Mouse (Mus musculus): Measurements from ENCODE around the gene Itgb3.
A peak's percentile ranks its signal among the peaks of the same experiment; 100 is the strongest.

The Itgb3 gene

DNA sequence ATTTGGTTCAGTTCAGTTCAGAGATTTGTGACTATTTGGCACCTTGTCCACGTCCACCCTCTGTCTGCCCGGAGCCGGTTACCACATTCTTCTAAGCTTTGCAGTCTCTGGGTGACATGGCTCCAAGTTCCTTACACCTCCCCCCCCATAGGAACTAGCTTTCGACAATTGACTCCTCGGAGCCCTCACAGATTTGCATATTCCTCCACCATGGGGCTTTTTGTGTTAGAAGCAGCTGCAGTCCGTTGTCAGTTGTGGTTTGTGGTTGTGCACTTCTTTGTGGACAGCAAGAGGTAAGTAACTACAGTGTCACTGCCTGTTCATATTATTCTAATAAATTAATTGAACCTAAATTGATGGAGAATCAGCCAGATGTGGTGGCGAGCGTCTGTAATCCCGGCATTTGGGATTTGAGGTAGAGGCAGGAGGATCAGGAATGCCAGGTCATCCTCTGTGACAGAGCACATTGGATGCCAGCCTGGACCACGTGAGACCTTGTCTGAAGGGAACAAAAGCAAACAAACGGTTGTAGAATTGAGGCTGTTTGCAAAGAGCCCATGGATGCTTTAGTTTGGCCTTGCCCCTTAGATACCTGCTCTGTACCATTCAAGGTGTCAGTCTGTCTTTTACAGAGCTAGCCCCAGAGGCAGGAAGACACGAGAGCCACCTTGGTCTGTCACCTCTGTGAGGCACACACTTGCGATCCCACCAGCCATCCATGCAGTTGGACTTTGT lies 25.0 kb upstream of the Itgb3 start:
- DNase-seq (ENCODE audit: low spot score), result no peak

DNA sequence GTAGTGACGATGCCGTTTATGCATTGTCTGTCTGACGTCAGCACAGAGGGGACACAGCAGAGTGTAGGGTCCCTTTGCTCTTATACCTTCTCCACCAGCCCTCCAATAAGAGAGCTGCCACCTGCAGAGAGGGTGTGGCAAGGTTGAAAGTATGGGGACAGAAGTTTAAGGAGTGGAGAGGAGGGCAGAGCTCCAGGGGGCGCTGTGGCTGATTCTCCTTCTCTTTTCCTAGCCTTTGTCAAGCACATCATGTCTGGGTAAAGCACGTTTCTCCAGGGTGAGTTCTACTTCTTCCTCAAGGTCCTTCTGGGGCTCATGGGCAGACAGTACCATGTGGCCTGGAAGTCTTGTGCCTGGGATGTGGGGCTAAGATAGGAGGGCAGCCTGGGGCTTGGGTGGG lies 22.3 kb upstream of the Itgb3 start:
- no peak for DNase-seq (ENCODE audit: low spot score)

GRCm38 (mm10) chr11:104587904-104588303 lies 19.9 kb upstream of the Itgb3 start:
- DNase-seq (ENCODE audit: low spot score), result no peak

DNA sequence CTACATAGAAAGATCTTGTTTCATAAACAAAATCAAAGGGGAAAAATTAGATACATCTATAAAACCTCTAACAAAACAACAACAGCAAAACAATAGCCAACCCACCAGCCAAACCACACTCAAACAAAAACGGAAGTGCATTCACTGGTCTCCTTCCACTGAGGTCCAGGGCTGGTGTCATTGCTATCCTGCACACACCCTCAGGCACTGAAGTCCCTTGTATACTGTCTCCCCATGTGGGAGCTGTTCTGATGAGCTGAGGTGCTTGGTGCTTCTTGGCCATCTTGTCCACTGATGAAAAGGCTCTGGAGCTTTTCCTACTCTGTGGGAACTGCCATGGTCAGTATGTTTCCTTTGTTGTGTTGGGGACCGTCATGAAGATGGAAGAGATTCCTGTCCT lies 19.3 kb upstream of the Itgb3 start:
- DNase-seq (ENCODE audit: low spot score), result no peak

GRCm38 (mm10) chr11:104589570-104589969 lies 18.2 kb upstream of the Itgb3 start:
- no peak for DNase-seq (ENCODE audit: low spot score)

DNA sequence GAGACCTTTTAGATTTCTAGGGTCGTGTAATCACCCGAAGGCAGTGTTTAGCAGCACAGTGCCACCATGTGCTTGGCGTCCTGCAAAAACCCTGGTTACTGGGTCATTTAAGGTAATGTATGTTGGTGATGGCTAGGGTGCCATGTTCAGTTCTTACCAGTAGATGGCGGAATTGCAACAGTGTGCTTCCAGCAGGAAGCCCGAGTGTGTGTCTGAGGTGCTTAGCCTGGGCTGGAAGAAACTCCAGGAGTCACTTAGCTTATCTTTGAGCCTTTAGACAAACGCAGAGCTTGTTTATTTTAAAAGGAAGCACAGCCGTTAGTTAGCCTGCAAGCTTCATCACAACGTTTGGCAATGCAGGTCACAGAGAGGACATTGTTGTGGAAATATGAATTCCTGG lies 17.7 kb upstream of the Itgb3 start:
- DNase-seq (ENCODE audit: low spot score), result peak; percentile 83

- DNase-seq (ENCODE audit: low spot score), result no peak
These were observed 15.5 kb upstream of the Itgb3 start for GRCm38 (mm10) chr11:104592066-104592835.

- DNase-seq (ENCODE audit: low spot score), result no peak
These were observed 11.4 kb upstream of the Itgb3 start for GRCm38 (mm10) chr11:104596365-104596764.

- DNase-seq (ENCODE audit: low spot score), result no peak
These were observed 8.4 kb upstream of the Itgb3 start for GRCm38 (mm10) chr11:104599265-104599945.

- DNase-seq (ENCODE audit: low spot score), result no peak
These were observed 7.1 kb upstream of the Itgb3 start for GRCm38 (mm10) chr11:104600675-104601074.

DNA sequence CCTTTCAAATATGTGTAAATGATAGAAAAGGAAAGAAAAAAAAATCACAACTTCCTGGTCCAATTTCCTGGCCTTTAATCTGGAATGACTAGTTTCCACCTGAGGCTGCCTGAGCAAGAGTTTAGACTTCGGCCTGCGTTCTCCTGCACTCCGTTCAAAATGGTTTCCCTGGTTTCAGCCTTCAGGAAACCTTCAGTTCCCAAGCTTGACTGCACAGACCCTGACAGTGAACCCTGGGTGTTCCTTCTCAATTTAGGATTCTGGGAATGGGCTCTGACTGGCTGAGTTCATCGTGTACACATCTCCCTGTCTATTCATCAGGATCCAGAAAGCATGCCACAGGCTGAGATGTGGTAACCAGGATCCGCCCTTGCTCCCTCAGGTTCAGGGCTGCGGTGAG lies 3.6 kb upstream of the Itgb3 start:
- DNase-seq (ENCODE audit: low spot score), result no peak

DNA sequence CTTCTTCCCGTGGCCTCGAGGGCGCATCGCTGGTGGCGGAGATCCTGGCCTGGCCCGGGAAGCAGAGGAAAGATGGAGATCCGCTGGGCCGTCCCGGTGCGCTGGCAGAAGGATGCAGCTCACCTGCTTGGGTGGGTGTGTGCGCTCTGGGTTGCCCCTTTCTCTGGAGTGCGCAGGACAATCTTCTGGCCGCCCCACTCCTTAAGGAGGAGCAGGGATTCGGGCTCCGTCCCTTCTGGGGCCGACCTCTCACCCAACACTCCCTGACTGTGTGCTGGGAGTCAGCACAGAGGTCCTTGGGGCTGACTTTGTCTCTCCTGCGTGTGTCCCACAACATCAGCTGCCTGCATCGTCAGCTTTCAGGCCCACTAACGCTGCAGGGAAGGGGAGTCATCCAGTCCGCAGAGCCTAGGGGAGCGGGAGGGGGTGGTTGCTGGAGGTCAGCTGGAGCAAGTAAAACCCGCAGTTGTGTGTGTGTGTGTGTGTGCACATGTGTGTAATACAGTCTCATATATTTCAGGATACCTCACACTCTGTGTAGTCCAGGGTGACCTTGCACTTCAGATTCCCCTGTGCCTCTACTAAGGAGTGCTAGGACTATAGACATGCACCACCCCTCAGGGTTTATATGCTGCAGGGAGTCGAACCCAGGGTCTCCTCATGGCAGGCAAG lies 585 bp downstream of the Itgb3 start:
- no peak for DNase-seq (ENCODE audit: low spot score)

DNA sequence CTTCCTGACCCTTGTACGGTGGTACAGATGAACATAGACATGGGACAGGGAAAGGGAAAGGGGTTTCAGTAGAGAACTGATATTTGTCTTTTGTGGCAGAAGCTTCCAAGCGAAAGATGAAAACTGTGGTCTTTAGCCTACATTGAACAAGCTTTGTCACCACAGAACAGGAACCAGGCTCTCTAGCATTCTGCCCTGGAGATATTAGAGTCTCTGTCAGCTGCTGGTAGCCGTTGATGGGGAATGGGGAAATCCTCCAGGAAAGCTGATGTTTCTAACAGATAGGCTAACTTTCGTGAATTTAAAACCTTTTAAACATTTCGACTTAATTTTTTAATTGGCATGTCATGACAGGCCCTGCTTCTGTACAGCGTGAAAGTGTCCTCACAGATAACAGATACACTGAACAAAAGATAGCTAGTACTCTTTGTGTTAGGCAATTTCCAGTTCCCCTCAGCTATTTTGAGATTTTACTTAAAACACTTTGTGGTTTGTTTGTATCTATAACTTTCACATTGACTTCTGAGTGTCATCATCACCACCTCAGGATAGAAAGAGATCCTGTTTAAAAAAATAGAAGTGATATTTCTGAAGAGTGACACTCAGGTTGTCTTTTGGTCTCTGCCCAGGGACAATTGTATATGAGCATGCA lies 1.4 kb downstream of the Itgb3 start:
- no peak for DNase-seq (ENCODE audit: low spot score)

DNA sequence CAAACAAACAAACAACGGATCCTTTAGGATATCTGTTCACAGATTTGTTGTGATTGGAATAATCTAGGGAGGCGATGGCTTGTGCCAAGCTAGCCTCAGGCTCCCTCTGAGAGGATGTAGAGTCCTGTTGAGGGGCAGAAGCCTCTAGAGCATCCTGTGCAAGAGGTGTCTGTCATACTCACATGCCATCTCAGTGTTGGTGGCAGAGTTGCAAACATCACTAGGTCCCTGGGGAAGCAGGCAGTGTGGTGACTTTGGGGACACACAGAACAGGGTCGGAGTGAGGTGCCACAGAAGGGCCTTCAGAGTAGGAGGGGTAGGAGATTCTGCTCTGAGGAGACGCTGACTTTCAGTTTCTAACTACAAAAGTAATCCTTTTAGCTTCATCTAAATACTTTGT lies 1.9 kb downstream of the Itgb3 start:
- no peak for DNase-seq (ENCODE audit: low spot score)

DNA sequence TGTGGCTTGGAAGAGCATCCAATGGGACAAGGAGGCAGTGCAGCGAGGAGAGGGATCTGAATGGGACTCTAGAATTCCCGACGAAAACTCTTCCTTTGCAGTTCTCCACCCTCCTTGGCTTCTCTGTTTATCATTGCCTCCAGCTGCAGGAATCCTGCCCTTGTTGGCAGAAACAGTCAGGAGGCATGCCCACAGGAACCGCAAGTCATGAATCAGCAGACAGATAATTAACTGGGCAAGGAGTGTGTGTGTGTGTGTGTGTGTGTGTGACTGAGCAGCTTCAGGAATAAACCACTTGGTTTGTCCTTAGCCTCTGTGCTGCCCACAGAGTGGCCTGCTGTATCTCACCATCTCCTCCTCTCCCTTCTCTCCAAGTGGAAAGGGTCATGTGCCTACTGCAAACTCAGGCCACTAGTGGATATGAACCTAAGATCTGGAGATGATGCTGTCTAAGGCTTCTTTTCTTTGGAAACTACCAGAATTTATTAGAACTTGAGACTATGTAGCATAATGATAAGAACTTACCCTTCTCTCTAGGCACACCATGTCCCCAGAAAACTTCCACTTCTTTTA lies 3.9 kb downstream of the Itgb3 start:
- DNase-seq (ENCODE audit: low spot score), result no peak

GRCm38 (mm10) chr11:104613551-104613950 lies 5.8 kb downstream of the Itgb3 start:
- no peak for DNase-seq (ENCODE audit: low spot score)

DNA sequence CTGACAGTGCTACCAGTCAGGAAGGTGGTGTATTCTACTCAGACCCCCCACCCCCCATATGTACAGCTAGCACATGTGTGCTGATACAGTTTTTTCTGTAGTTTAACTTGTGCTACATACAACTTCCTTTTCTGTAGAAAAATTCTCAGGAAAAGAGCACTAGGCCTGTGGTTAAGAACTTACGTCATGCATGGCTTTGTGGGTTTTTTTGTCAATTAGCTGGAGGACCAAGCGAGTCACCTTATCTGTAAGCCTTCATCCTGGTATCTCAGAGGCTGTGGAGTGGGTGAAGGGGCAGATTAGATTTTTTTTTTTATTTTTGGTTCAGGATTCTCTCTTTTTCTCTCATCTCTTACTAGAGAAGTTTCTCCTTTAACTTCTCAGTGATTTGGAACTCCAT lies 6.3 kb downstream of the Itgb3 start:
- no peak for DNase-seq (ENCODE audit: low spot score)

DNA sequence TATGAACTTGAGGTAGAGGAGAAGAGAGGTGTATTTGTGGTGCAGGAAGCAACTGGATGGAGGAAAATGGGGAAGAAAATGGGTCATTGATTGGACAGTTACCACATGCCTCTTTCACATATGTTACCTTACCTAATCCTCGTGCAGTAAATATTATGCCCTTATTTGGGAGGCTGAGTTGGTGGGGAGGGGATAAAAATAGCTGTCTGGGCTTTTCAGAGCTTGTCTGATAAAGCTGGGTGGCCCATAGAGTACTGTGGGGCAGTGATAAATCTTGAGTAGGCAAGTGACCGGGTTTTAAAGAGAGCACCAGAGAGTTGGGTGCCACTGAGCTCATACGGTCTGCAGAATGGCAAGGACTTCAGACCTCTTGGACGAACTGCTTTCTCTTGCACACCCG lies 8.4 kb downstream of the Itgb3 start:
- DNase-seq (ENCODE audit: low spot score), result no peak

- no peak for DNase-seq (ENCODE audit: low spot score)
These were observed 10.9 kb downstream of the Itgb3 start for GRCm38 (mm10) chr11:104618638-104619076.

GRCm38 (mm10) chr11:104619084-104620022 lies 11.6 kb downstream of the Itgb3 start:
- DNase-seq (ENCODE audit: low spot score), result no peak

Data from layer of hippocampus, adult 9-10 months (tissue).